Mouse (Mus musculus) heart, postnatal 0 days (tissue): ENCODE measurements at regions not wholly inside any gene's neighbourhood (a gene's known extent, or its start where the extent isn't known, plus 50 kb on each side); places are given as distances from the start of the nearest gene placed in this dataset.

Source experiments
- ATAC-seq: fragments of 200-750 bp; cut with Nextera tagmentation; 2 replicates; pipeline ENCODE4 v1.8.0; 2017; ENCODE audit warnings: low read depth, moderate number of reproducible peaks, moderate library complexity; ENCODE audit not compliant: insufficient read depth
- DNase-seq: peaks from one replicate; pipeline ENCODE4 v3.0.0-alpha.2; 2016; ENCODE audit warnings: low spot score
- H3K27ac ChIP-seq: fragments of 300-500 bp; sonication (generic); 2 replicates; pipeline ENCODE4 v1.5.1; 2014; ENCODE audit warnings: low read depth, mild to moderate bottlenecking
- H3K27me3 ChIP-seq: fragments of 300-500 bp; sonication (generic); 2 replicates; pipeline ENCODE4 v1.6.1; 2014; ENCODE audit warnings: low read length, mixed read lengths; ENCODE audit not compliant: control insufficient read depth, insufficient read depth
- H3K36me3 ChIP-seq: fragments of 300-500 bp; sonication (generic); replicated peaks from 2 replicates; pipeline ENCODE4 v1.6.1; 2014; ENCODE audit warnings: low read length, mixed read lengths; ENCODE audit not compliant: control insufficient read depth, insufficient read depth
- H3K4me1 ChIP-seq: fragments of 300-500 bp; sonication (generic); 2 replicates; pipeline ENCODE4 v1.6.1; 2014; ENCODE audit warnings: antibody characterized with exemption; ENCODE audit not compliant: control insufficient read depth, insufficient read depth
- H3K4me2 ChIP-seq: fragments of 300-500 bp; sonication (generic); 2 replicates; pipeline ENCODE4 v1.6.1; 2014; ENCODE audit warnings: low read depth, mild to moderate bottlenecking, low read length, moderate library complexity
- H3K4me3 ChIP-seq: fragments of 300-500 bp; sonication (generic); 2 replicates; pipeline ENCODE4 v1.5.1; 2014; ENCODE audit warnings: low read depth, low read length
- H3K9ac ChIP-seq: fragments of 300-500 bp; sonication (generic); replicated peaks from 2 replicates; pipeline ENCODE4 v1.6.1; 2014; ENCODE audit warnings: low read depth, low read length, mixed read lengths
- H3K9me3 ChIP-seq: fragments of 300-500 bp; sonication (generic); replicated peaks from 2 replicates; pipeline ENCODE4 v1.6.1; 2016; ENCODE audit warnings: low read length; ENCODE audit not compliant: control insufficient read depth
- CTCF ChIP-seq: IDR thresholded peaks from 2 replicates; pipeline ENCODE4 v1.5.1; 2016; ENCODE audit warnings: antibody characterized with exemption, control low read depth, low read depth
- EP300 ChIP-seq: IDR thresholded peaks from 2 replicates; pipeline ENCODE4 v1.6.1; 2016; ENCODE audit warnings: antibody characterized with exemption, low read depth
- WGBS: fragments of 180-500 bp; shearing (Covaris S2); extraction: QIAGEN DNeasy Blood & Tissue Kit; methylation state at CpG from one replicate; pipeline ENCODE4 v1.1.7; 2014; 5-methylcytosine and 5-hydroxymethylcytosine counted together

GRCm38 (mm10) chr12:109922111-109922510 lies 322.0 kb upstream of the Rtl1 start:
- H3K4me1 ChIP-seq: no peaks in the 10 kb centered on the region
- ATAC-seq (no peak), DNase-seq (no peak)
- no peaks in the 10 kb centered on the region for H3K36me3 ChIP-seq
- H3K4me3 ChIP-seq: no peak overlapping the region
- H3K9me3 ChIP-seq: no peaks in the 10 kb centered on the region
- WGBS: 81% methylated on average over 10 of the region's 10 CpGs
- no peak overlapping the region for H3K27ac ChIP-seq
- no peak overlapping the region for H3K9ac ChIP-seq
- no peak for TF ChIP-seq EP300
- no peak for TF ChIP-seq CTCF
- no peak overlapping the region for H3K4me2 ChIP-seq
- no peaks in the 10 kb centered on the region for H3K27me3 ChIP-seq

- Histone ChIP-seq H3K4me1 (no peaks in the 10 kb centered on the region), H3K4me2 (no peak overlapping the region), H3K36me3 (no peaks in the 10 kb centered on the region), H3K27ac (no peak overlapping the region), H3K9ac (no peak overlapping the region), H3K9me3 (no peaks in the 10 kb centered on the region), H3K27me3 (no peaks in the 10 kb centered on the region), H3K4me3 (no peak overlapping the region)
- no peak for TF ChIP-seq EP300
- no peak for TF ChIP-seq CTCF
- ATAC-seq (no peak), DNase-seq (no peak)
- 57% methylated on average over 6 of the region's 6 CpGs for WGBS
Observed at GRCm38 (mm10) chr12:109925866-109926265, 325.7 kb upstream of the Rtl1 start.

DNA sequence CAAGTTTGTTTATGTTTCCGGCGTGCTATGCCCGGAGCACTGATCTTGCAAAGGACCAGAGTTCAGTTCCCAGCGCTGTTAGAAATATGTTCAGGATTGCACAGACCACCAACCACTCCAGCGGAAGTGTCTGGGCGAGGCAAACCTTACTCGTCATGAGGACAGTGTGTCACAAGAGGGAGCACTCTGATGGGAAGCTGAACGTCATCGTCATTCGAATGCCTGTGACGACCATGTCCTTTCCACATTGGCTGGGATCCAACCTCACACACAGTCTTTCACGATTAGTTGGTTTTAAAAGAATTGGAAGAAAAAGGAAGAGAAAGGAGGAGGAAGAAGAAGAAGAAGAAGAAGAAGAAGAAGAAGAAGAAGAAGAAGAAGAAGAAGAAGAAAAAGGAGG lies 326.5 kb upstream of the Rtl1 start:
- WGBS: 49% methylated on average over 12 of the region's 12 CpGs
- H3K4me3 ChIP-seq: no peak overlapping the region
- H3K36me3 ChIP-seq: no peaks in the 10 kb centered on the region
- H3K9ac ChIP-seq: no peak overlapping the region
- H3K4me1 ChIP-seq: no peaks in the 10 kb centered on the region
- no peaks in the 10 kb centered on the region for H3K27me3 ChIP-seq
- DNase-seq: no peak
- H3K9me3 ChIP-seq: no peaks in the 10 kb centered on the region
- ATAC-seq: no peak
- TF ChIP-seq CTCF (no peak), EP300 (no peak)
- no peak overlapping the region for H3K4me2 ChIP-seq
- no peak overlapping the region for H3K27ac ChIP-seq

DNA sequence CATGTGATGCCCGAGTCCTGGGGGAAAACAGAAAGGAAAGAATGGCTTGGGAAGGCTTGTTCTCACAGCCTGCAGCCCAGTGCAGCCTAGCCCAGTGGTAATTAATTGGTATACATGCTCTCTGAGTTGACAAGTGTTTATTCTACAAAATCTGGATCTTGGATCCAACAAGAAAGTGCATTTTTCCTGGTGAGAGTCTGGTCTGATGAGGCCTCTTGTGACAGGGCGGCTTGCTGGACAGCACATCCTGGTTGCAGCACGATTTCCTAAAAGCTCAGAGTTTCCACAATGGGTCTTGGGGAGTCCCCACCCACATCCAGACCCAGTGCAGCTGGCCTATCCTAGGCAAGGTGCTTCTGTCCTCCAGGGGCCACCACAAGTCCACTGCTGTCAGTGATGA lies 332.7 kb upstream of the Dio3 start:
- ATAC-seq (no peak), DNase-seq (no peak)
- WGBS: 69% methylated on average over 3 of the region's 3 CpGs
- no peaks in the 10 kb centered on the region for H3K36me3 ChIP-seq
- no peak overlapping the region for H3K27ac ChIP-seq
- no peak overlapping the region for H3K4me3 ChIP-seq
- H3K9ac ChIP-seq: no peak overlapping the region
- TF ChIP-seq CTCF (no peak), EP300 (no peak)
- no peaks in the 10 kb centered on the region for H3K27me3 ChIP-seq
- H3K9me3 ChIP-seq: peaks cover 5% of the 10 kb centered on the region; the same call in 1 of the 2 replicates
- H3K4me2 ChIP-seq: no peak overlapping the region
- H3K4me1 ChIP-seq: no peaks in the 10 kb centered on the region

DNA sequence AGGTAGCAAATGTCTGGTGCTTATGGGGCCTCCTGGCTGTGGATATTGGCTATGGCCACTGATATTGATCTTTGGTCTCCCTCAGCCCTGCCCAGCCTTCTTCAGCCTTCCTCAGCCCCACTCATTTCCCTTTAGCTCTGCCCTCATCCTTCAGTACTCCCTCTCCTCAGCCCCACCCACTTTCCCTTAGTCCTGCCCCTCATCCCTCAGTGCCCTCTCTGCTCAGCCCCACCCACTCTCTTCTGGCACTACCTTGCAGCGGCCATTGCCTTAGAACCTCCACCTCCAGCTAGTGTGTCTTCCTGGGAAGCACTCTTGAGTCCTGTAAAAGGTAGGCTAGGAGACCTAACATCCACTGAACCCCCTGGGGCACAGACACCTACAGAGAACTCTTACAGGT lies 331.9 kb upstream of the Dio3 start:
- TF ChIP-seq CTCF (no peak), EP300 (no peak)
- 32% methylated on average over 1 of the region's 1 CpGs for WGBS
- no peak overlapping the region for H3K27ac ChIP-seq

DNA sequence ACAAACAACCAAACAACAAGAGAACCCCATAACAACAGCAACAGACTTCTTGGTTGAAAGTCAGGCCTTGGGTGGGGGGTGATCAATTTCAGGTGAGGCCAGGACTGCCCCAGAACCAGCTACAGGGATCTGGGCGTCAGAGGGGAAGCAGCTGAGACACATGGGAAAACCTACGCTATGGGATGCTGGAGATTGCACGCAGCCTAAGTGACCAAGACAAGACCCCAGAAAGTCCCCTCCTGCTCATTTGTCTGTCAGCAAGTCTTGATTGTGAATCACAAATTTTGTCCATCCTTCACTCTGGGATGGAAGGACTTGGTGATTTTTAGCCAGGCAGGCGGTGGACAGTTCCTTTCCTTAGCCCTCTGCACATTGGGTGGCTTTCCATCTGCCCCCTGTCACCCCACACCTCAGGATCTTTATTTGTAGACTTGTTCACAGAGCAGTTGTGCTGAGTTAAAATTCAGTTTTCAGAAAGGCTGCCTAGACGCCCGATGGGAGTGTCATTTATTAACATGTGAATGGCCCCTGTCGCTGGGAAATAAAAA lies 330.9 kb upstream of the Dio3 start:
- Histone ChIP-seq H3K9ac (no peak overlapping the region), H3K4me3 (no peak overlapping the region), H3K36me3 (no peaks in the 10 kb centered on the region), H3K27me3 (no peaks in the 10 kb centered on the region), H3K9me3 (peaks cover 5% of the 10 kb centered on the region; the same call in 1 of the 2 replicates), H3K27ac (no peak overlapping the region), H3K4me2 (no peak overlapping the region), H3K4me1 (no peaks in the 10 kb centered on the region)
- DNase-seq (no peak), ATAC-seq (no peak)
- WGBS: 51% methylated on average over 7 of the region's 7 CpGs
- TF ChIP-seq CTCF: no peak
- no peak for TF ChIP-seq EP300

More for the DNA sequence above, 331.9 kb upstream of the Dio3 start:
- no peak for ATAC-seq
- DNase-seq: no peak
- no peak overlapping the region for H3K4me3 ChIP-seq
- no peak overlapping the region for H3K9ac ChIP-seq
- H3K4me2 ChIP-seq: no peak overlapping the region
- H3K27me3 ChIP-seq: no peaks in the 10 kb centered on the region
- H3K36me3 ChIP-seq: no peaks in the 10 kb centered on the region
- H3K9me3 ChIP-seq: peaks cover 5% of the 10 kb centered on the region; the same call in 1 of the 2 replicates
- H3K4me1 ChIP-seq: no peaks in the 10 kb centered on the region
